Mouse (Mus musculus): ENCODE data around the gene Psmd8. TPM values are rescaled to one million over a fixed set of nuclear protein-coding genes. Genes with fewer than 3 reads are reported as not detected.
"Not testable (repeated sequence)": the region's sequence is repeated elsewhere in the genome, so short reads cannot be mapped to it uniquely, and the experiment has no call there.

Gene Psmd8
- total RNA-seq, 2 experiments from 2014 or later = 184 to 185 TPM

GRCm38 (mm10) chr7:29170755-29171561, 9.5 kb downstream of the Psmd8 start:
- DNase-seq = peak; percentile 41

- peak; percentile 70 for DNase-seq
Measured at GRCm38 (mm10) chr7:29170066-29170754, 10.3 kb downstream of the Psmd8 start, which contains the start of the genes Ggn and Spred3. Ggn (plus strand) TSS chr7:29170210. Spred3 (minus strand) TSS chr7:29170411.

GRCm38 (mm10) chr7:29169231-29170065, 11.1 kb downstream of the Psmd8 start:
- DNase-seq = peak; percentile 76

GRCm38 (mm10) chr7:29168791-29169230, 11.7 kb downstream of the Psmd8 start:
- DNase-seq = no peak

GRCm38 (mm10) chr7:29168121-29168695, 12.3 kb downstream of the Psmd8 start:
- DNase-seq = no peak

- no peak for DNase-seq
Measured at GRCm38 (mm10) chr7:29167656-29168055, 12.8 kb downstream of the Psmd8 start.

- DNase-seq = peak; percentile 31
Measured at GRCm38 (mm10) chr7:29162750-29163525, 17.6 kb downstream of the Psmd8 start.

- no peak for DNase-seq
Measured at GRCm38 (mm10) chr7:29162294-29162693, 18.2 kb downstream of the Psmd8 start.

- no peak for DNase-seq
Measured at GRCm38 (mm10) chr7:29158264-29158663, 22.2 kb downstream of the Psmd8 start.

GRCm38 (mm10) chr7:29155838-29156782, 24.4 kb downstream of the Psmd8 start, which contains the start of gene Fam98c:
Fam98c (minus strand) TSS chr7:29156234.
- DNase-seq = peak; percentile 82

- DNase-seq = peak; percentile 91
Measured at GRCm38 (mm10) chr7:29155196-29155837, 25.2 kb downstream of the Psmd8 start.

GRCm38 (mm10) chr7:29154018-29154720, 26.3 kb downstream of the Psmd8 start:
- DNase-seq = no peak

GRCm38 (mm10) chr7:29151486-29151885, 29.0 kb downstream of the Psmd8 start:
- no peak for DNase-seq

- DNase-seq = no peak
Measured at GRCm38 (mm10) chr7:29148771-29149170, 31.7 kb downstream of the Psmd8 start.

- no peak for DNase-seq
Measured at GRCm38 (mm10) chr7:29146625-29147367, 33.7 kb downstream of the Psmd8 start.

GRCm38 (mm10) chr7:29144006-29144405, 36.5 kb downstream of the Psmd8 start:
- DNase-seq = no peak

GRCm38 (mm10) chr7:29141416-29141815, 39.1 kb downstream of the Psmd8 start:
- no peak for DNase-seq

- DNase-seq = not testable (repeated sequence)
Measured at GRCm38 (mm10) chr7:29139237-29139636, 41.3 kb downstream of the Psmd8 start.
